In the genomic region with DNA sequence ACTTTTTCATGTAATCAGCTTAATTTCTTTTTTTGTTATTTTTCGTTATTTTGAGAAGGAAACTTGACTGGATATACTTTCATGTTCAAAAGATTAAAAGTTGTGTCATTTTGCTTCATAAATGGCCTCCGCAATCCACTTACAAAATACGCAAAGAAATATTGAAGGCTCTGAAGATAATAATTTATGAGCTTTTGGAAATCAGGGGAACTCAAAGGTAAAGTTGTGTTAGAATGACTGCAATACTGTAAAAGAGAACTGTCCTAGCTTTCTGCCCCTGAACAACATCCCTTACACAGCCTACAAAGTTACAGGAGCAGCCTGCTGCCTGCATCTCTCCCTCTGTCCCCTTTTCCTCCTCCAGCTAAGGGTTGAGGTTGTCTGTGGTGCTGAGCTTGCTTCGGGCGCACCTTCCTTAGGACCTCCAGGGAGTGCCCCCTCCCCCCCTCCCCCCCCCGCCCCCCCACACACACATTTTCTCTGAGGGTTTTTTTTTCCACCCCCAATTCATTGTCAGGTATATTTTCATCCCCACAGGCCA, we compare ENCODE assay signal across 11 mouse cellular contexts.
DNase-seq lines count a peak whose midpoint lies in the region; ATAC-seq and TF ChIP-seq lines count a peak whose summit lies in the region.
"Had no signal": no experiment of that assay in that cellular context is flagged by ENCODE, and none has a peak within 500 bp of the region (broad histone marks: within the 10 kb centered on the region; RNA-seq: fewer than 3 reads in every experiment).

No protein-coding gene starts in this region.

- no peaks in the 10 kb centered on the region for H3K36me3 ChIP-seq in kidney, postnatal 0 days (ENCODE audit: insufficient read depth, low read length)
- no peaks in the 10 kb centered on the region for H3K36me3 ChIP-seq in hindbrain, embryonic 15.5 days
- H3K36me3 ChIP-seq in stomach, embryonic 14.5 days (ENCODE audit: control insufficient read depth, insufficient read depth, low read length) = no peaks in the 10 kb centered on the region

- WGBS in kidney, postnatal 0 days = 51% methylated on average over 5 of the region's 6 CpGs
- 44% methylated on average over 4 of the region's 6 CpGs for WGBS in hindbrain, embryonic 15.5 days
- 38% methylated on average over 4 of the region's 6 CpGs for WGBS in stomach, embryonic 14.5 days

- peak; percentile 23 to 56 for DNase-seq in cerebellum, postnatal 14 days
- DNase-seq in cerebellum, adult 11 months = no peak
- DNase-seq in kidney, postnatal 0 days (ENCODE audit: low spot score) = no peak
- DNase-seq in kidney, adult 11 months = no peak
- DNase-seq in spleen, postnatal 4 days (ENCODE audit: low spot score in 2 of 2) = no peak
- no peak for DNase-seq in layer of hippocampus, adult 8-10 months (ENCODE audit: low spot score in 2 of 2)
- DNase-seq: gastrocnemius, postnatal 10 days; lung, postnatal 10 days had no signal

- no peak for TF ChIP-seq CTCF in kidney, postnatal 0 days (IDR thresholded peaks at IDR 0.05; ENCODE audit: low read depth)

- no peaks in the 10 kb centered on the region for H3K9me3 ChIP-seq in kidney, postnatal 0 days (replicated peaks; ENCODE audit: low read length)
- H3K9me3 ChIP-seq in hindbrain, embryonic 15.5 days = no peaks in the 10 kb centered on the region
- H3K9me3 ChIP-seq in stomach, embryonic 14.5 days (ENCODE audit: control insufficient read depth, low read depth, low read length) = no peaks in the 10 kb centered on the region

- H3K27me3 ChIP-seq in kidney, postnatal 0 days (ENCODE audit: insufficient read depth, low read length) = no peaks in the 10 kb centered on the region; the same call in 1 of the 2 replicates
- no peaks in the 10 kb centered on the region for H3K27me3 ChIP-seq in hindbrain, embryonic 15.5 days
- no peaks in the 10 kb centered on the region for H3K27me3 ChIP-seq in stomach, embryonic 14.5 days (ENCODE audit: control insufficient read depth, insufficient read depth, low read length)

- no peak overlapping the region for H3K4me3 ChIP-seq in kidney, postnatal 0 days (replicated peaks; ENCODE audit: low read depth, low read length)
- no peak overlapping the region for H3K4me3 ChIP-seq in hindbrain, embryonic 15.5 days
- H3K4me3 ChIP-seq in stomach, embryonic 14.5 days (ENCODE audit: low read depth, low read length) = peak overlapping the region; percentile 54; the same call in 1 of the 2 replicates
- H3K4me3 ChIP-seq: erythroblast, embryonic 14.5 days had no signal

- H3K27ac ChIP-seq in kidney, postnatal 0 days = peak overlapping the region; percentile 91
- H3K27ac ChIP-seq in hindbrain, embryonic 15.5 days (replicated peaks) = peak overlapping the region; percentile 96
- peak overlapping the region; percentile 99 for H3K27ac ChIP-seq in stomach, embryonic 14.5 days (ENCODE audit: low read length)

- ATAC-seq in kidney, postnatal 0 days (replicated peaks; ENCODE audit: low FRiP score, low read depth) = no peak
- ATAC-seq in hindbrain, embryonic 15.5 days (ENCODE audit: low FRiP score, low read depth) = no peak
- ATAC-seq in stomach, embryonic 14.5 days (ENCODE audit: insufficient number of reproducible peaks, insufficient read depth, low FRiP score, low read depth) = no peak

- H3K4me2 ChIP-seq in kidney, postnatal 0 days (ENCODE audit: low read length) = peak overlapping the region; percentile 69; the same call in 1 of the 2 replicates
- no peak overlapping the region for H3K4me2 ChIP-seq in hindbrain, embryonic 15.5 days
- H3K4me2 ChIP-seq in stomach, embryonic 14.5 days (replicated peaks; ENCODE audit: low read depth, low read length) = peak overlapping the region; percentile 94

- no peak overlapping the region for H3K9ac ChIP-seq in kidney, postnatal 0 days (ENCODE audit: low read depth, low read length)
- H3K9ac ChIP-seq in hindbrain, embryonic 15.5 days = no peak overlapping the region
- H3K9ac ChIP-seq in stomach, embryonic 14.5 days (replicated peaks; ENCODE audit: low read depth, low read length) = no peak overlapping the region

- H3K4me1 ChIP-seq in kidney, postnatal 0 days (replicated peaks; ENCODE audit: insufficient read depth, low read length) = peaks cover 4% of the 10 kb centered on the region; the same call in 1 of the 2 replicates
- peaks cover 32% of the 10 kb centered on the region for H3K4me1 ChIP-seq in hindbrain, embryonic 15.5 days (replicated peaks)
- peaks cover 8% of the 10 kb centered on the region; the same call in 1 of the 2 replicates for H3K4me1 ChIP-seq in stomach, embryonic 14.5 days (ENCODE audit: control insufficient read depth, insufficient read depth, low read length)

Comparison
In these comparisons a context has a peak if more than half of its experiments do, and no peak if none do; other contexts are left out.
1. DNase-seq: peak in cerebellum, postnatal 14 days (2 of 2); none in cerebellum, adult 11 months (single experiment), kidney, postnatal 0 days (single experiment), kidney, adult 11 months (single experiment), spleen, postnatal 4 days (0 of 2) and layer of hippocampus, adult 8-10 months (0 of 2).
2. Peak in every context shown above with its lines, with median percentiles within 50 percentile points of each other: H3K27ac ChIP-seq.